Mouse (Mus musculus) kidney, embryonic 14.5 days (tissue): ENCODE data around the gene Arhgef3. TPM values are rescaled to one million over a fixed set of nuclear protein-coding genes. Genes with fewer than 3 reads are reported as not detected.

ENCODE experiments used
- ATAC-seq: fragments of 200-750 bp; cut with Nextera tagmentation; 2 replicates; pipeline ENCODE4 v1.8.0; 2017; ENCODE audit warnings: moderate number of reproducible peaks, mild to moderate bottlenecking, moderate TSS enrichment, moderate library complexity; ENCODE audit not compliant: low FRiP score, low TSS enrichment
- H3K27ac ChIP-seq: fragments of 300-500 bp; sonication (generic); 2 replicates; pipeline ENCODE4 v1.5.1; 2014; ENCODE audit warnings: low read depth, mild to moderate bottlenecking, low read length, moderate library complexity, mixed read lengths
- H3K27me3 ChIP-seq: fragments of 300-500 bp; sonication (generic); 2 replicates; pipeline ENCODE4 v1.6.1; 2014; ENCODE audit warnings: mild to moderate bottlenecking, low read length; ENCODE audit not compliant: control insufficient read depth, insufficient read depth
- H3K36me3 ChIP-seq: fragments of 300-500 bp; sonication (generic); 2 replicates; pipeline ENCODE4 v1.6.1; 2014; ENCODE audit warnings: low read length, mixed read lengths; ENCODE audit not compliant: control insufficient read depth, insufficient read depth
- H3K4me1 ChIP-seq: fragments of 300-500 bp; sonication (generic); 2 replicates; pipeline ENCODE4 v1.6.1; 2014; ENCODE audit warnings: low read length, mixed read lengths; ENCODE audit not compliant: control insufficient read depth, insufficient read depth
- H3K4me2 ChIP-seq: fragments of 300-500 bp; sonication (generic); replicated peaks from 2 replicates; pipeline ENCODE4 v1.6.1; 2014; ENCODE audit warnings: low read depth, mild to moderate bottlenecking, low read length
- H3K4me3 ChIP-seq: fragments of 300-500 bp; sonication (generic); 2 replicates; pipeline ENCODE4 v1.5.1; 2014; ENCODE audit warnings: mild to moderate bottlenecking, low read length
- H3K9ac ChIP-seq: fragments of 300-500 bp; sonication (generic); 2 replicates; pipeline ENCODE4 v1.6.1; 2014; ENCODE audit warnings: low read depth, mild to moderate bottlenecking, low read length, moderate library complexity
- H3K9me3 ChIP-seq: fragments of 300-500 bp; sonication (generic); 2 replicates; pipeline ENCODE4 v1.6.1; 2016; ENCODE audit warnings: low read length; ENCODE audit not compliant: control insufficient read depth
- WGBS: fragments of 180-500 bp; shearing (Covaris S2); extraction: QIAGEN DNeasy Blood & Tissue Kit; methylation state at CpG from one replicate; pipeline ENCODE4 v1.1.7; 2014; 5-methylcytosine and 5-hydroxymethylcytosine counted together
- polyA plus RNA-seq: library from polyadenylated mRNA; unstranded; fragments of >200 nt; fragmentation: Nextera tagmentation; extraction: Ambion mirVana; gene quantifications from 2 replicates; pipeline ENCODE4 v1.2.1, GENCODE M21; 2014

Arhgef3 gene
- polyA plus RNA-seq, 1 experiment from 2014 or later, result 15.0 TPM

DNA sequence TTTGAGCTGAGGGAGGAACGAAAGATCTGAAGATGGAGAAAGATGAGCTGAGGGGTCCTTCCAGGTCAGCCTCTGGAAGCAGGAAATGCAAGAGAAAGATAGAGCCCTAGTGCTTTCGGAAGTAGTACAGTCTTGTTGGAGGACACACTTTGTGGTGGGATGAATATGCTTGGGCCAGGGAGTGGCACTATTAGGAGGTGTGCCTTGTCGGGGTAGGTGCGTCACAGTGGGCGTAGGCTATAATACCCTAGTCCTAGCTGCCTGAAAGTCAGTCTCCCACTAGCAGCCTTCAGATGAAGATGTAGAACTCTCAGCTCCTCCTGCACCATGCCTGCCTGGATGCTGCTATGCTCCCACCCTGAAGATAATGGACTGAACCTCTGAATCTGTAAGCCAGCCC lies 34.7 kb downstream of the Arhgef3 start:
- Histone ChIP-seq H3K4me3 (no peak overlapping the region), H3K9ac (no peak overlapping the region), H3K4me2 (no peak overlapping the region), H3K27ac (no peak overlapping the region), H3K9me3 (no peaks in the 10 kb centered on the region), H3K36me3 (no peaks in the 10 kb centered on the region), H3K27me3 (no peaks in the 10 kb centered on the region), H3K4me1 (peaks cover 13% of the 10 kb centered on the region)
- WGBS, result 90% methylated on average over 5 of the region's 5 CpGs
- no peak for ATAC-seq

DNA sequence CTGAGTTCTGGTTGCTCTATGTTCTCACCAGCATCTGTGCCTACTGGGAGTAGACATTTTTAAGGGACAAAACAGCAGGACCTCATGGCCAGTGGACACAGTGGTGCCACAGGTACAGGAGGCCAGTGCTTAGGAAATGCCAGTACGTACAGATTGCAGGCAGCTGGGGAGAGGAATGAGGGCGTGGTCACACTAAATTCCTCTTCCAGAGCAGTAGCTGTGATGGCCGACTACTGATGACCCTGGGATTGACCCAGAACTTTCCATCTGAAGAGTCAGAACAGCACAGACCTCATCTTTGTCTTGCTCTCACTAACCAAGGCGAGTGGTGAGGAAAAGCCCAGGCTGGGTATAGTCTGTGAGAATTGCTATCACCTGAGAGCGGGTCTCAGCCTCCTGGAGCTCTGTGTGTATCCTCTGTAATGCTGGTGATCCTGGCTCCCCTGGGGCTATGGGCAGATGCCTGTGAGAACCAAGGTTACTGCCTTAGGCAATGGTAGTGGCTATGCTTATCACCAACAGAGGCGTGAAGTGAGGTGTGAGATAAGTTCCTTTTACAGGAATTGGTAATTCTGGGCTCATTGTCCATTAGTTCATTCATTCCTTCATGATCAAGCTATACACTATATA lies 35.4 kb downstream of the Arhgef3 start:
- no peak overlapping the region for H3K9ac ChIP-seq
- 64% methylated on average over 6 of the region's 6 CpGs for WGBS
- no peaks in the 10 kb centered on the region for H3K36me3 ChIP-seq
- no peak overlapping the region for H3K4me3 ChIP-seq
- no peak overlapping the region for H3K4me2 ChIP-seq
- no peak for ATAC-seq
- peaks cover 11% of the 10 kb centered on the region for H3K4me1 ChIP-seq
- no peaks in the 10 kb centered on the region for H3K27me3 ChIP-seq
- no peak overlapping the region for H3K27ac ChIP-seq
- no peaks in the 10 kb centered on the region for H3K9me3 ChIP-seq

DNA sequence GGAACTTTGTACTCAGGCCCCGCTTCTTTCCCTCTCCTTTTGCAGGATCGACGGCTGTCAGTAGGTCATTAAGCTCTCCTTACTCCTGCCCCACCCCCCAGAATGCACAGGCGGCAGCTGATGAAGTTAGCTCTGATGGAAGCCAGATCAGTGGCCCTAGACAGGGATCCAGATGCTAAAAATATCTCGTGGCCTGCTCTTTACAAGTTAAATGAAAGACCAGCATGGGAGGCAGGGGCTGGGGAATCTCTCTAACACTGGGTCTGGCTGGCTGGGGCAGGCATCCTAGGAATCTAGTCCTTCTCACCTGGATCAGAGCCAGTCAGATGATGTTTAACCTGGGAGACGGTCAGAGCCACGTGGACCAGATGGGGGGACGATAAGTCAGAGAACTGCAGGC lies 36.7 kb downstream of the Arhgef3 start:
- Histone ChIP-seq H3K4me1 (peaks cover 3% of the 10 kb centered on the region; the same call in 1 of the 2 replicates), H3K9me3 (no peaks in the 10 kb centered on the region), H3K4me3 (no peak overlapping the region), H3K27me3 (no peaks in the 10 kb centered on the region), H3K4me2 (no peak overlapping the region), H3K27ac (no peak overlapping the region), H3K9ac (no peak overlapping the region), H3K36me3 (no peaks in the 10 kb centered on the region)
- 37% methylated on average over 8 of the region's 8 CpGs for WGBS
- ATAC-seq, result no peak

DNA sequence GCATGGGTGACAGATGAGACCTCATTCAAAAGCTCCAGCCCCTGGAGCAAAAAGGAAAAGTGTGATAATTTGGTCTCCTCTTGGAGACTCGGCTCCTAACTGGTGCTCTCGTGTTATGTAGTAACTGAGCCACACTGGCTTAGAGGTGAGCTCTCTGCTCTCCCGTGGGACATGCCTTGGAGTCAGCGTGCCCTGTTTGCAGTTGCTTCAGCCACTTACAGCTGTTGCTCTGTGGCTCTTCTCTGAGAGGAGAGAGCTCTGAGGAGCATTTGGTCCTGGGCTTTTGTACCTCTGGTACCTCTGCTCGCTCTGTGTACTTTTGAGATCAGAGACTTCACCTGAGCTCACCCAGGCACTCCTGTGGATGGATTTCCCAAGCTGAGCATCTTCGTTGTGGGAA lies 40.4 kb downstream of the Arhgef3 start:
- H3K27ac ChIP-seq, result no peak overlapping the region
- no peaks in the 10 kb centered on the region for H3K27me3 ChIP-seq
- ATAC-seq, result no peak
- 70% methylated on average over 6 of the region's 6 CpGs for WGBS
- peaks cover 3% of the 10 kb centered on the region; the same call in 1 of the 2 replicates for H3K4me1 ChIP-seq
- no peak overlapping the region for H3K4me3 ChIP-seq
- no peak overlapping the region for H3K4me2 ChIP-seq
- H3K9me3 ChIP-seq, result no peaks in the 10 kb centered on the region
- no peaks in the 10 kb centered on the region for H3K36me3 ChIP-seq
- H3K9ac ChIP-seq, result no peak overlapping the region

DNA sequence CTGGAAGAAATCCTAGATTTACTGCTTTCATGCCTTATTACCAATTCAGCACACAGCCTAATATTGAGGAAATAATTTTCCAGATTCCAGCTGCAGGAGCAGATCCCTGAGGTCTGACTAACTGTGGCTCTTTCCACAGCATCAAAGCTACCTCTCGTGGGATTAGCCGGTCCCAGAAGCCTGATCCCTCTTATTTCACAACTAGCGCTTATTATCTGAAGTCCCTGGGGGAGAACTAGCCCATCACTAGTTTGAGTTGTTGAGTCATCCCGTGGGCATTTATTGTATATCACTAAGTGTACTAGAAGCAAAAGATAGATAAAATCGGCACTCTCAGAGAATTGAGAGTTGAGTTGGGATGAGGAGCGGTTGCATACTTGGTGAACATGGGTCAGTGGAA lies 41.3 kb downstream of the Arhgef3 start:
- peaks cover 3% of the 10 kb centered on the region; the same call in 1 of the 2 replicates for H3K4me1 ChIP-seq
- no peak for ATAC-seq
- no peak overlapping the region for H3K4me2 ChIP-seq
- H3K9ac ChIP-seq, result no peak overlapping the region
- no peak overlapping the region for H3K27ac ChIP-seq
- no peak overlapping the region for H3K4me3 ChIP-seq
- H3K9me3 ChIP-seq, result no peaks in the 10 kb centered on the region
- H3K27me3 ChIP-seq, result no peaks in the 10 kb centered on the region
- WGBS, result 86% methylated on average over 6 of the region's 6 CpGs
- no peaks in the 10 kb centered on the region for H3K36me3 ChIP-seq

DNA sequence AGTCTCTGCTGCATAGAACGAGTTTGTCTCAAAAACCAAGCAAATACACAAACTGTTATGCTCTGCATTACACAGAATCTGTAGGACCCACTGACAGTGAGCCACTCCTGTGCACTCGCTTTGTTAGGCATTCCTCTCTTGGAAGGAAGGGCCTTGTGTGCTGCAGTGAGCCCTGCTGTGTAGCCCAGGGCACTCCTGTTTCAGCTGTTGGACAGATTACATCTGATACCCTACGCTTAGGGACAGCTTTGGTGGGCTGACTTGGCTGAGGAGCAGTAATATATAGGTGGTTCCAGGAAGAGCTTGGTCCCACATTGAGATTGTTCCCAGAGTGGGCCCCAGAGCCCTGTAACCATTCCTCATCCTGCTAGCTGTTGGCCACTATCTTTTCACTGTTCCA lies 43.4 kb downstream of the Arhgef3 start:
- Histone ChIP-seq H3K4me1 (no peaks in the 10 kb centered on the region), H3K9ac (no peak overlapping the region), H3K4me2 (no peak overlapping the region), H3K9me3 (no peaks in the 10 kb centered on the region), H3K4me3 (no peak overlapping the region), H3K27me3 (no peaks in the 10 kb centered on the region), H3K36me3 (no peaks in the 10 kb centered on the region), H3K27ac (no peak overlapping the region)
- no peak for ATAC-seq
- 64% methylated on average over 3 of the region's 3 CpGs for WGBS

DNA sequence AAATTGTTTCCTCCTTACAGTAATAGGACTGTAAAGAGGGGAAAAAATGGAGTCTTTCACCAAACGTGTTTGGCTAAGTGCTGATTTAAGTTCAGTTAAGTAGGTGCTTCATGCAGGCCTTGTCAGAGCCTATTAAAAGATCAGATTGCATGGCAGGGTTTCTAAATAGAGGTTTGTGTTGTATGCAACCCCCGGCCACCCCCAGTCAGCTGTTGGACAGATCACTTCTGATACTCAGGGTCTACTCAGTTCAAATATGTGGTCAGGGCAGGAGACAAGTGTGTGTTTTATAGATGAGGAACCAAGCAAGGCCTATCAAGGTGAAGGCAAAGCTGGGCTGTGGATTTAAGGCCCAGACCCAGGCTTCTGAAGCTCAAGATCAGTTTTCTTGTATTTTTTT lies 44.1 kb downstream of the Arhgef3 start:
- H3K9ac ChIP-seq, result no peak overlapping the region
- no peaks in the 10 kb centered on the region for H3K9me3 ChIP-seq
- H3K4me1 ChIP-seq, result no peaks in the 10 kb centered on the region
- no peak overlapping the region for H3K4me3 ChIP-seq
- H3K27me3 ChIP-seq, result no peaks in the 10 kb centered on the region
- no peak for ATAC-seq
- H3K36me3 ChIP-seq, result no peaks in the 10 kb centered on the region
- H3K27ac ChIP-seq, result no peak overlapping the region
- no peak overlapping the region for H3K4me2 ChIP-seq
- WGBS, result 46% methylated on average over 2 of the region's 2 CpGs

DNA sequence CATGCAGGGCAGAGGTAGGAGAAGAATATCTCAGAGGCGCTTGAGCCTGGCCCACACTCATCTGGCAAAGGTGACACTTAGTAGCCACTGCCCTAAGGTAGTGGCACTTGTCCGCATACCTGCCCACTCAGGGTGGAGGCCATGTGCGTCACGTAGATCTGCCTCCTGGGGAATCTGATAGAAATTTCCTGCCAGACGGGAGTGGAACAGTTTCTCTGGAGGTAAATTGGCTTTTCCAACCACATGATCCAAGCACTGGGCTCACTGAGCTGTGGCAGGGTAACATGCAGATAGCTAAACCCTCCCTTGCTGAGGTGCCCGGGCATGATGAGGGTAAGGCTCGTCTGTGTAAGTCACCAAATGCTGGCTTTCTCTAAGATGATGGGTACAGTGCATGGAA lies 46.1 kb downstream of the Arhgef3 start:
- Histone ChIP-seq H3K4me1 (no peaks in the 10 kb centered on the region), H3K4me2 (no peak overlapping the region), H3K36me3 (no peaks in the 10 kb centered on the region), H3K9ac (no peak overlapping the region), H3K4me3 (no peak overlapping the region), H3K27ac (no peak overlapping the region), H3K9me3 (no peaks in the 10 kb centered on the region), H3K27me3 (no peaks in the 10 kb centered on the region)
- ATAC-seq, result no peak
- WGBS, result 70% methylated on average over 7 of the region's 7 CpGs

DNA sequence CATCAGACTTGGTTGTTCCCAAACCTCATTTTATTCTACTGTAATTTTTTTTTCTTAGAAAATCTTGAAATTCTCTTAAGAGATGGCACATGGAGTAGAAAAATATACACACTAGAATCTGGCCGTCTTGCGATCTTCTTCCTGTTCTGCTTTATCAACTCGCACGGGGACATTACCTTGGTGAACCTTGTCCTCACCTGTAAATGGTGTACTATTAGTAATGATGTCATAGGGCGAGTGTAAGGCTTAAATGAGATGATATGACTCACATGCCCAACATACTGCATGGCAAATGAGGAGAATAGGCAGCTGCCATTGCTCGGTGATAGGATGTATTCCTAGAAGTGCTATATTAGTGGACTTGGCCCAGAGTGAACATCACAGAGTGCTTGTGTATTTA lies 49.9 kb downstream of the Arhgef3 start:
- no peak overlapping the region for H3K4me3 ChIP-seq

More for the DNA sequence above, 49.9 kb downstream of the Arhgef3 start:
- Histone ChIP-seq H3K27me3 (no peaks in the 10 kb centered on the region), H3K9me3 (no peaks in the 10 kb centered on the region), H3K9ac (no peak overlapping the region), H3K4me1 (no peaks in the 10 kb centered on the region), H3K27ac (no peak overlapping the region), H3K36me3 (no peaks in the 10 kb centered on the region), H3K4me2 (no peak overlapping the region)
- ATAC-seq, result no peak
- 90% methylated on average over 6 of the region's 6 CpGs for WGBS
